ENCODE assay signal across 11 mouse cellular contexts in the genomic region with DNA sequence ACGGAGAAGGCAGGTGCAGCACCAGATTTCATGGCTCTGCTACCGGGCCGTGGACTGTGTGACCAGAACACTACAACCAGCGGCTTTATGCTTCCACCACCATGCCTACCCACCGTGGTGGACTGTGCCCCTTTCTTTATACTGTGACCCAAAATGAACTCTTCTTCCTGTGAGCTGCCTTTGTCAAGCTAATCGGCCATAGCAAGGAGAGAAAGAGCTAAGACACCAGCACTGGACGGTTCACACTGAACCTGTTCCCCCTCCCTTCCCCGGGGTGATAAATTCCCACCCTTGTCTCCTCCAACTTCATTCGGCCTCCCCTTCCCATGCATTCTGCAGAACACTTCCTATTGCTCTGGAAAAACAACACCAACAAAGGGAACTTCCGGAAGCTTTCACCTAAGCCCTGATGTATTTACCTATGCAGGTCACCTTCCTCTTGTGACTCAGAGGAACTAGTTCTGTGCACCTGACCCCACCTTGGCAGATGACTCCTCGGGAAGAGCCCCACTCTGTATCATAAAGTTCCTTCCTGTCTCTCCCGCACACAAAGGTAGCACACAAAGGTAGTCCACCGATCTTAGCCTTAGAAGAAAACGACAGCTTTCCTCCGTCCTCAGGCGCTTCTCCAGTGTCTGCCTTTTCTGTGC. TPM values are rescaled to one million over a fixed set of nuclear protein-coding genes. Genes with fewer than 3 reads are reported as not detected.
A peak's percentile ranks its signal among the peaks of the same experiment; 100 is the strongest.
DNase-seq lines count a peak whose midpoint lies in the region; ATAC-seq and TF ChIP-seq lines count a peak whose summit lies in the region.
"Had no signal": no experiment of that assay in that cellular context is flagged by ENCODE, and none has a peak within 500 bp of the region (broad histone marks: within the 10 kb centered on the region; RNA-seq: fewer than 3 reads in every experiment).

No protein-coding gene starts in this region.

- no peak for DNase-seq in heart, adult 11 months
- DNase-seq in R1 (ENCODE audit: low read depth, low spot score) = peak; percentile 71
- no peak for DNase-seq in embryo, embryonic 9.5 days (ENCODE audit: extremely low spot score)
- DNase-seq in frontal cortex, postnatal 25 days (ENCODE audit: low spot score in 2 of 2) = no peak
- DNase-seq: cerebellum, adult 2 months; left cerebral cortex, postnatal 4 days had no signal

- H3K4me1 ChIP-seq in heart, embryonic 15.5 days (replicated peaks) = peaks cover 15% of the 10 kb centered on the region
- H3K4me1 ChIP-seq in E14TG2a.4 (replicated peaks; ENCODE audit: low read depth, low read length) = peaks cover 52% of the 10 kb centered on the region
- peaks cover 13% of the 10 kb centered on the region for H3K4me1 ChIP-seq in midbrain, embryonic 12.5 days

- no peak for ATAC-seq in heart, embryonic 15.5 days (replicated peaks; ENCODE audit: insufficient number of reproducible peaks, insufficient read depth, low FRiP score, low read depth)
- ATAC-seq in midbrain, embryonic 12.5 days (ENCODE audit: low FRiP score, low read depth) = peak; percentile 52; the same call in 1 of the 2 replicates
- ATAC-seq in frontal cortex, adult (ENCODE audit: low TSS enrichment) = no peak

- H3K4me2 ChIP-seq in heart, embryonic 15.5 days = 0 out of 2 replicates have a peak overlapping the region, but pooled peaks have one; percentile 13
- H3K4me2 ChIP-seq in midbrain, embryonic 12.5 days (replicated peaks) = peak overlapping the region; percentile 21

- 38% methylated on average over 16 of the region's 16 CpGs for WGBS in heart, embryonic 15.5 days
- 36% methylated on average over 16 of the region's 16 CpGs for WGBS in midbrain, embryonic 12.5 days

- no peak overlapping the region for H3K27ac ChIP-seq in heart, embryonic 15.5 days
- H3K27ac ChIP-seq in midbrain, embryonic 12.5 days (replicated peaks) = no peak overlapping the region
- H3K27ac ChIP-seq: layer of hippocampus, adult 2 months had no signal

- no peak overlapping the region for H3K9ac ChIP-seq in heart, embryonic 15.5 days
- H3K9ac ChIP-seq in midbrain, embryonic 12.5 days (replicated peaks) = no peak overlapping the region; the same call in 1 of the 2 replicates

- H3K9me3 ChIP-seq in heart, embryonic 15.5 days (replicated peaks) = no peaks in the 10 kb centered on the region
- no peaks in the 10 kb centered on the region for H3K9me3 ChIP-seq in E14TG2a.4 (ENCODE audit: low read length)
- no peaks in the 10 kb centered on the region for H3K9me3 ChIP-seq in midbrain, embryonic 12.5 days

- H3K27me3 ChIP-seq in heart, embryonic 15.5 days = peaks cover 8% of the 10 kb centered on the region; the same call in 1 of the 2 replicates
- H3K27me3 ChIP-seq in E14TG2a.4 (ENCODE audit: insufficient read depth, low read length) = peaks cover 41% of the 10 kb centered on the region
- H3K27me3 ChIP-seq in midbrain, embryonic 12.5 days = peaks cover 12% of the 10 kb centered on the region; the same call in 1 of the 2 replicates

- no peak for TF ChIP-seq CTCF in E14TG2a.4 (conservative IDR thresholded peaks at IDR 0.05; ENCODE audit: low read length)

- no peak overlapping the region for H3K4me3 ChIP-seq in heart, embryonic 15.5 days
- peak overlapping the region; percentile 64 for H3K4me3 ChIP-seq in E14TG2a.4 (replicated peaks; ENCODE audit: low read length)
- H3K4me3 ChIP-seq in midbrain, embryonic 12.5 days = no peak overlapping the region
- H3K4me3 ChIP-seq: layer of hippocampus, adult 2 months had no signal

- H3K36me3 ChIP-seq in heart, embryonic 15.5 days = no peaks in the 10 kb centered on the region
- H3K36me3 ChIP-seq in E14TG2a.4 (ENCODE audit: insufficient read depth, low read length) = no peaks in the 10 kb centered on the region
- no peaks in the 10 kb centered on the region for H3K36me3 ChIP-seq in midbrain, embryonic 12.5 days

RNA-seq across cellular contexts. Expression of gene 2610528J11Rik, which starts 9.2 kb away (rescaled TPM):
- 0.48 and 2.0 TPM in 2 replicates for polyA plus RNA-seq in heart, embryonic 15.5 days (2015; fragmentation: Nextera tagmentation; extraction: Ambion mirVana)
- 0.26 and 0.48 TPM in 2 replicates for polyA plus RNA-seq in midbrain, embryonic 12.5 days (2016; fragmentation: Nextera tagmentation; extraction: Ambion mirVana)
- polyA plus RNA-seq: cerebellum, adult 2 months had no signal

RNA-seq across cellular contexts. Expression of gene Tmem125, which starts 26.2 kb away (rescaled TPM):
- 0.39 and 1.2 TPM in 2 replicates for polyA plus RNA-seq in heart, embryonic 15.5 days (2015; fragmentation: Nextera tagmentation; extraction: Ambion mirVana)
- 0.13 and 0.26 TPM in 2 replicates for polyA plus RNA-seq in midbrain, embryonic 12.5 days (2016; fragmentation: Nextera tagmentation; extraction: Ambion mirVana)

RNA-seq across cellular contexts. Expression of gene Tie1, which starts 27.8 kb away (rescaled TPM):
- polyA plus RNA-seq in heart, embryonic 15.5 days (2015; fragmentation: Nextera tagmentation; extraction: Ambion mirVana) = 51.9 and 63.3 TPM in 2 replicates
- polyA plus RNA-seq in midbrain, embryonic 12.5 days (2016; fragmentation: Nextera tagmentation; extraction: Ambion mirVana) = 16.2 and 21.0 TPM in 2 replicates
